Mouse (Mus musculus) limb, embryonic 13.5 days (tissue): ENCODE results near the gene Lgals12. TPM values are rescaled to one million over a fixed set of nuclear protein-coding genes. Genes with fewer than 3 reads are reported as not detected.
A peak's percentile ranks its signal among the peaks of the same experiment; 100 is the strongest.

Experiments
- ATAC-seq: fragments of 200-750 bp; cut with Nextera tagmentation; 2 replicates; pipeline ENCODE4 v1.8.0; 2017; ENCODE audit warnings: low read depth, moderate number of reproducible peaks, moderate TSS enrichment; ENCODE audit not compliant: low FRiP score
- H3K27ac ChIP-seq: fragments of 300-500 bp; sonication (generic); 2 replicates; pipeline ENCODE4 v1.5.1; 2015; ENCODE audit warnings: inconsistent platforms, mild to moderate bottlenecking, moderate library complexity
- H3K27me3 ChIP-seq: fragments of 300-500 bp; sonication (generic); 2 replicates; pipeline ENCODE4 v1.6.1; 2015; ENCODE audit warnings: mild to moderate bottlenecking, inconsistent platforms
- H3K36me3 ChIP-seq: fragments of 300-500 bp; sonication (generic); 2 replicates; pipeline ENCODE4 v1.6.1; 2015; ENCODE audit warnings: inconsistent platforms, mild to moderate bottlenecking, moderate library complexity
- H3K4me1 ChIP-seq: fragments of 300-500 bp; sonication (generic); 2 replicates; pipeline ENCODE4 v1.6.1; 2015; ENCODE audit warnings: inconsistent platforms
- H3K4me2 ChIP-seq: fragments of 300-500 bp; sonication (generic); replicated peaks from 2 replicates; pipeline ENCODE4 v1.6.1; 2015; ENCODE audit warnings: inconsistent platforms, mild to moderate bottlenecking, moderate library complexity
- H3K4me3 ChIP-seq: fragments of 300-500 bp; sonication (generic); 2 replicates; pipeline ENCODE4 v1.5.1; 2015; ENCODE audit warnings: moderate library complexity, mild to moderate bottlenecking, inconsistent platforms
- H3K9ac ChIP-seq: fragments of 300-500 bp; sonication (generic); 2 replicates; pipeline ENCODE4 v1.6.1; 2015; ENCODE audit warnings: mild to moderate bottlenecking, inconsistent platforms
- H3K9me3 ChIP-seq: fragments of 300-500 bp; sonication (generic); 2 replicates; pipeline ENCODE4 v1.6.1; 2016; ENCODE audit warnings: inconsistent platforms
- WGBS: fragments of 180-500 bp; shearing (Covaris S2); methylation state at CpG from one replicate; pipeline ENCODE4 v1.1.7; 2015; 5-methylcytosine and 5-hydroxymethylcytosine counted together
- polyA plus RNA-seq: library from polyadenylated mRNA; unstranded; fragments of >200 nt; fragmentation: Nextera tagmentation; extraction: Ambion mirVana; gene quantifications from 2 replicates; pipeline ENCODE4 v1.2.1, GENCODE M21; 2015

Lgals12 gene
- polyA plus RNA-seq, 1 experiment from 2014 or later = 0.36 TPM

GRCm38 (mm10) chr19:7557328-7557822 lies 49.6 kb downstream of the Lgals12 start, which contains the start of gene Pla2g16:
Pla2g16 (plus strand) TSS chr19:7557459.
- Histone ChIP-seq H3K27me3 (no peaks in the 10 kb centered on the region), H3K9me3 (no peaks in the 10 kb centered on the region), H3K4me1 (peaks cover 19% of the 10 kb centered on the region), H3K27ac (no peak within 1 kb of the TSS), H3K9ac (peak within 1 kb of the TSS; percentile 65), H3K36me3 (no peaks in the 10 kb centered on the region), H3K4me2 (peak within 1 kb of the TSS; percentile 81), H3K4me3 (peak within 1 kb of the TSS; percentile 51)
- ATAC-seq = peak; percentile 78
- WGBS = under 1% methylated on average over 27 of the region's 27 CpGs

DNA sequence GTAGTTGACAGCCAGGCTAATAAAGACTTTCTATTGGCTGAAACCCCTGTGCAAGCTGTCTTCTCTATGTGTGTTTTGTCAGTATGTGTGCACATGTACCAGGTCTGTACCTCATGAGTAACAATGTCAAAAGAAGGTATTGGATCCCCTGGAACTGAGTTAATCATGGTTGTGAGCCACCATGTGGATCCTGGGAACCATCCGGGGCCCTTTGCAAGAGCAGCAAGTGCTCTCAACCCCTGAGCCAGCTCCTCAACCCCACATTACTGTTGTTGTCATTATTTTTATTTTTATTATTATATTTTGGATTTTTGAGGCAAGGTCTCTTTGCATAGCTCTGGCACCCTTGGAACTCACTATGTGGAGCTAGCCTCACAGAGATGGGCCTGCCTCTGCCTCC lies 50.4 kb downstream of the Lgals12 start:
- no peaks in the 10 kb centered on the region for H3K27me3 ChIP-seq
- WGBS = 93% methylated on average over 1 of the region's 1 CpGs
- H3K27ac ChIP-seq = no peak overlapping the region
- no peaks in the 10 kb centered on the region for H3K36me3 ChIP-seq
- H3K4me1 ChIP-seq = peaks cover 19% of the 10 kb centered on the region
- no peak overlapping the region for H3K4me3 ChIP-seq
- H3K9ac ChIP-seq = no peak overlapping the region
- no peak for ATAC-seq
- no peak overlapping the region for H3K4me2 ChIP-seq
- no peaks in the 10 kb centered on the region for H3K9me3 ChIP-seq

GRCm38 (mm10) chr19:7554881-7555280 lies 52.1 kb downstream of the Lgals12 start:
- 73% methylated on average over 4 of the region's 4 CpGs for WGBS

DNA sequence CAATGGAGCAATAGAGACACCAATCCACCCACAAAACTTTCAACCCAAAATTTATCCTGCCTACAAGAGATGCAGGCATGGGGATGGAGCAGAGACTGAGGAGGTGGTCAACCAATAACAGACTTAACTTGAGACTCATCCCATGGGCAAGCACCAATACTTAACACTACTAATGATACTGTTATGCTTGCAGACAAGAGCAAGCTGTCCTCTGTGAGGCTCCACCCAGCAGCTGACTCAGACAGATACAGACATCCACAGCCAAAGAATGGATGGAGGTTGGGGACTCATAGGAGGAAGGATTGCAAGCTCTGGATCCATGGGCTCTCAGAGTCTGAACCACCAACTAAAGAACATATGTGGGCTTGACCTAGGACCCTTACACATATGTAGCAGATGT lies 53.6 kb downstream of the Lgals12 start:
- Histone ChIP-seq H3K9ac (no peak overlapping the region), H3K36me3 (no peaks in the 10 kb centered on the region), H3K9me3 (no peaks in the 10 kb centered on the region), H3K4me1 (peaks cover 14% of the 10 kb centered on the region), H3K4me2 (no peak overlapping the region), H3K4me3 (no peak overlapping the region), H3K27me3 (no peaks in the 10 kb centered on the region), H3K27ac (no peak overlapping the region)
- ATAC-seq = no peak

More at GRCm38 (mm10) chr19:7554881-7555280, 52.1 kb downstream of the Lgals12 start:
- Histone ChIP-seq H3K36me3 (no peaks in the 10 kb centered on the region), H3K27me3 (no peaks in the 10 kb centered on the region), H3K4me1 (peaks cover 19% of the 10 kb centered on the region), H3K4me2 (no peak overlapping the region), H3K27ac (no peak overlapping the region), H3K9me3 (no peaks in the 10 kb centered on the region), H3K9ac (no peak overlapping the region), H3K4me3 (no peak overlapping the region)
- ATAC-seq = no peak

GRCm38 (mm10) chr19:7552301-7552673 lies 54.7 kb downstream of the Lgals12 start:
- peaks cover 3% of the 10 kb centered on the region; the same call in 1 of the 2 replicates for H3K4me1 ChIP-seq
- H3K27me3 ChIP-seq = no peaks in the 10 kb centered on the region
- no peak overlapping the region for H3K4me2 ChIP-seq
- no peaks in the 10 kb centered on the region for H3K36me3 ChIP-seq
- H3K9ac ChIP-seq = no peak overlapping the region
- H3K4me3 ChIP-seq = no peak overlapping the region
- ATAC-seq = no peak
- WGBS = 79% methylated on average over 2 of the region's 2 CpGs
- H3K27ac ChIP-seq = no peak overlapping the region
- no peaks in the 10 kb centered on the region for H3K9me3 ChIP-seq

DNA sequence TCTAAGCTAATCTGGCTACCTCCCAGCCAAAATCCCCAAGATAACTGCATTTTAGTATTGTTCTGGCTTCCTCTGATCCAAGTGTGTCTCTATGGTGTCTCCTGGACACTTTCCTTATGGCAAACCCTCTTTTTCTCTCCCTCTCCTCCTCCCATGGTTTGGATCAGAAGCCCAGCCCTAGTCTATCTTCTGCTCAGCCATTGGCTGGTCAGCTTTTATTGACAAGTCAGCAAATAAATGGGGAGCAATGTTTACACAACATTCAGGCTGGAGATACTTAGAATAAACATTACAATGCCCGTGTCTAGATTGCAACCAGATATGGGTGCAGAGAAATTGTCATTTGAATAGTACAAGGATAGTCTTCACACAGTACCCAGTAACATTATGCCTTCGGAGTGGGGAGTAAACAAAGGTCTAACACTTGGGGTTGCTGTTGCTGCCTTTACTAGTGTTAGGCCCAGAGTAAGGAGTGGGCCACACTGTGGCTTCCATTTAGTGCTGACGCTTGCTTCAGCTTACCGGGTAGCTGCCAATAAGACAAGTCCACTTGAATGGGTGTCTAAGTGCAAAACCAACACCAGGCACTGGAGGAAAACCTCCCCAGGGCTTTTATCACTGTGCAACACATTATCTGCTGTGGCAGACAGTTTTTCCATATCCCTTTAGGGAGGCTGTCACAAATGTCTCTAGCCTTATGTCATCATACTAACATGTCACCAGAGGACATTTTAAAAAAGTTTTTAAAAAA lies 55.3 kb downstream of the Lgals12 start:
- no peak overlapping the region for H3K4me3 ChIP-seq
- no peak overlapping the region for H3K27ac ChIP-seq
- ATAC-seq = no peak
- H3K9me3 ChIP-seq = no peaks in the 10 kb centered on the region
- WGBS = 64% methylated on average over 4 of the region's 4 CpGs
- no peak overlapping the region for H3K4me2 ChIP-seq
- H3K9ac ChIP-seq = no peak overlapping the region
- no peaks in the 10 kb centered on the region for H3K27me3 ChIP-seq
- no peaks in the 10 kb centered on the region for H3K4me1 ChIP-seq
- no peaks in the 10 kb centered on the region for H3K36me3 ChIP-seq

- WGBS = 92% methylated on average over 3 of the region's 3 CpGs
- H3K27ac ChIP-seq = no peak overlapping the region
- H3K36me3 ChIP-seq = no peaks in the 10 kb centered on the region
- no peak overlapping the region for H3K4me2 ChIP-seq
- peaks cover 3% of the 10 kb centered on the region; the same call in 1 of the 2 replicates for H3K9me3 ChIP-seq
- no peak for ATAC-seq
- H3K4me1 ChIP-seq = no peaks in the 10 kb centered on the region
- no peaks in the 10 kb centered on the region for H3K27me3 ChIP-seq
- no peak overlapping the region for H3K4me3 ChIP-seq
- H3K9ac ChIP-seq = no peak overlapping the region
Measured at GRCm38 (mm10) chr19:7548924-7549323, 58.1 kb downstream of the Lgals12 start.

Other genes with a start within 250 kb of the Lgals12 start
- gene Spindoc, start 224.2 kb downstream of the Lgals12 start, polyA plus RNA-seq = 35.3 and 43.2 TPM in 2 replicates
- gene 2700081O15Rik, start 189.6 kb downstream of the Lgals12 start, polyA plus RNA-seq = 10.0 and 10.5 TPM in 2 replicates
- gene Rtn3, start 123.9 kb downstream of the Lgals12 start, polyA plus RNA-seq = 102 and 106 TPM in 2 replicates
- 13.7 and 15.6 TPM in 2 replicates for gene Atl3, start 113.2 kb downstream of the Lgals12 start, polyA plus RNA-seq
- 8.5 and 8.8 TPM in 2 replicates for gene Pla2g16, start 49.7 kb downstream of the Lgals12 start, polyA plus RNA-seq
- 0.18 TPM in 1 of 2 replicates, not detected in the other for gene Hrasls5, start 5.3 kb upstream of the Lgals12 start, polyA plus RNA-seq
- not detected in 2 replicates for gene Slc22a19, start 104.1 kb upstream of the Lgals12 start, polyA plus RNA-seq
- not detected in 2 replicates for gene Slc22a26, start 195.5 kb upstream of the Lgals12 start, polyA plus RNA-seq